In genomic region chr12:70097316-70097715, GRCm38 (mm10) we compare ENCODE assay signal across 28 mouse cellular contexts. TPM values are rescaled to one million over a fixed set of nuclear protein-coding genes. Genes with fewer than 3 reads are reported as not detected.
A peak's percentile ranks its signal among the peaks of the same experiment; 100 is the strongest.
DNase-seq lines count a peak whose midpoint lies in the region; ATAC-seq lines count a peak whose summit lies in the region.
"Had no signal": no experiment of that assay in that cellular context is flagged by ENCODE, and none has a peak within 500 bp of the region (broad histone marks: within the 10 kb centered on the region; RNA-seq: fewer than 3 reads in every experiment).

No protein-coding gene starts in this region.

- intact Hi-C loops in heart, postnatal 36 days (cut with DNase I), result no loop called here

- H3K27me3 ChIP-seq in hindbrain, embryonic 16.5 days (replicated peaks; ENCODE audit: control insufficient read depth, insufficient read depth, low read length), result no peaks in the 10 kb centered on the region
- H3K27me3 ChIP-seq: heart, embryonic 13.5 days; limb, embryonic 15.5 days; liver, embryonic 15.5 days; Patski had no signal

- 0 out of 2 replicates have a peak, but pooled peaks cover 2% of the 10 kb centered on the region for H3K36me3 ChIP-seq in hindbrain, embryonic 16.5 days (ENCODE audit: control insufficient read depth, insufficient read depth, low read length)
- H3K36me3 ChIP-seq: liver, embryonic 15.5 days had no signal

- ATAC-seq in hindbrain, embryonic 16.5 days, result no peak
- no peak for ATAC-seq in erythroid progenitor cell, adult 5-6 weeks (replicated peaks; ENCODE audit: low FRiP score, poor library complexity, severe bottlenecking)
- ATAC-seq: CD4-positive, CD25-positive, alpha-beta regulatory T cell, adult 4 months; forebrain, embryonic 14.5 days; Patski had no signal

- no peak overlapping the region for H3K4me2 ChIP-seq in hindbrain, embryonic 16.5 days (ENCODE audit: low read length)
- H3K4me2 ChIP-seq: heart, embryonic 13.5 days; limb, embryonic 15.5 days; liver, embryonic 15.5 days had no signal

- no peak overlapping the region for H3K27ac ChIP-seq in hindbrain, embryonic 16.5 days (ENCODE audit: low read depth, low read length)
- H3K27ac ChIP-seq: heart, embryonic 13.5 days; hindbrain, embryonic 10.5 days; limb, embryonic 15.5 days; liver, embryonic 15.5 days had no signal

- H3K4me1 ChIP-seq in hindbrain, embryonic 16.5 days (ENCODE audit: control insufficient read depth, insufficient read depth, low read depth, low read length), result peaks cover 2% of the 10 kb centered on the region; the same call in 1 of the 2 replicates
- H3K4me1 ChIP-seq: limb, embryonic 15.5 days; liver, embryonic 15.5 days had no signal

- H3K4me3 ChIP-seq in hindbrain, embryonic 16.5 days (ENCODE audit: low read length), result no peak overlapping the region
- H3K4me3 ChIP-seq: heart, embryonic 13.5 days; hindbrain, embryonic 10.5 days; limb, embryonic 15.5 days; liver, embryonic 15.5 days had no signal

- peak; percentile 17 for DNase-seq in heart, postnatal 4 days
- DNase-seq in heart, postnatal 36 days, result no peak
- DNase-seq in NIH3T3 (ENCODE audit: low read depth), result peak; percentile 44
- peak; percentile 86 for DNase-seq in adrenal gland, postnatal 14 days
- no peak for DNase-seq in spleen, postnatal 36 days (ENCODE audit: low spot score in 2 of 2)
- DNase-seq: gastrocnemius, postnatal 25 days; heart, adult 18-20 months; kidney, adult 11 months; kidney, postnatal 4 days; layer of hippocampus, adult 9-11 months; midbrain, embryonic 14.5 days; right cerebral cortex, postnatal 25 days; spleen, adult 18-20 months had no signal

- no peaks in the 10 kb centered on the region for H3K9me3 ChIP-seq in hindbrain, embryonic 16.5 days (ENCODE audit: control insufficient read depth, low read length)
- H3K9me3 ChIP-seq: hindbrain, embryonic 10.5 days; limb, embryonic 15.5 days; liver, embryonic 15.5 days had no signal

- no peak overlapping the region for H3K9ac ChIP-seq in hindbrain, embryonic 16.5 days (ENCODE audit: low read depth, low read length)
- H3K9ac ChIP-seq: heart, embryonic 13.5 days; limb, embryonic 15.5 days; liver, embryonic 15.5 days had no signal

- 94% methylated on average over 3 of the region's 3 CpGs for WGBS in hindbrain, embryonic 16.5 days

RNA-seq across cellular contexts. Expression of gene Nin, which starts 16.2 kb away (rescaled TPM):
- total RNA-seq in heart, postnatal 4 days (2021), result 10 to 100 TPM; 41.3 to 42.0 TPM
- total RNA-seq in heart, postnatal 36 days (2021), result 10 to 100 TPM; 16.6 to 19.7 TPM
- 36.5 and 42.6 TPM in 2 replicates for total RNA-seq in adrenal gland, postnatal 14 days (2021)
- polyA plus RNA-seq in hindbrain, embryonic 16.5 days (2015; fragmentation: Nextera tagmentation; extraction: Ambion mirVana), result 9.4 and 10.8 TPM in 2 replicates
- total RNA-seq in erythroid progenitor cell, adult 5-6 weeks (2015; ENCODE audit: low replicate concordance), result 16.2 and 36.0 TPM in 2 replicates
- total RNA-seq in erythroid progenitor cell, adult 5-6 weeks (2017; ENCODE audit: low replicate concordance), result 22.6 and 30.4 TPM in 2 replicates

RNA-seq across cellular contexts. Expression of gene Abhd12b, which starts 56.6 kb away (rescaled TPM):
- not detected for total RNA-seq in heart, postnatal 4 days (2021)
- total RNA-seq in heart, postnatal 36 days (2021), result not detected
- not detected in 2 replicates for total RNA-seq in adrenal gland, postnatal 14 days (2021)
- polyA plus RNA-seq in hindbrain, embryonic 16.5 days (2015; fragmentation: Nextera tagmentation; extraction: Ambion mirVana), result 0.18 and 0.27 TPM in 2 replicates
- not detected in 2 replicates for total RNA-seq in erythroid progenitor cell, adult 5-6 weeks (2015; ENCODE audit: low replicate concordance)
- total RNA-seq in erythroid progenitor cell, adult 5-6 weeks (2017; ENCODE audit: low replicate concordance), result not detected in 2 replicates
- total RNA-seq: gastrocnemius, postnatal 25 days; heart, adult 18-20 months; left cerebral cortex, adult 18-20 months; megakaryocyte-erythroid progenitor cell, adult 5-6 weeks had no signal
- polyA plus RNA-seq: cerebellum, adult 2 months; forebrain, embryonic 14.5 days; heart, embryonic 13.5 days; hindbrain, embryonic 10.5 days; liver, embryonic 15.5 days; lung, embryonic 16.5 days; neural tube, embryonic 11.5 days; Patski; testis, adult 2 months had no signal

Comparison
In these comparisons a context has a peak if more than half of its experiments do, and no peak if none do; other contexts are left out.
1. DNase-seq: peak in heart, postnatal 4 days (single experiment), NIH3T3 (single experiment) and adrenal gland, postnatal 14 days (single experiment); none in heart, postnatal 36 days (0 of 2) and spleen, postnatal 36 days (0 of 2).